Mouse (Mus musculus): ENCODE data around the gene Gtpbp4.
"Not testable (repeated sequence)": the region's sequence is repeated elsewhere in the genome, so short reads cannot be mapped to it uniquely, and the experiment has no call there.

Gtpbp4 gene

DNA sequence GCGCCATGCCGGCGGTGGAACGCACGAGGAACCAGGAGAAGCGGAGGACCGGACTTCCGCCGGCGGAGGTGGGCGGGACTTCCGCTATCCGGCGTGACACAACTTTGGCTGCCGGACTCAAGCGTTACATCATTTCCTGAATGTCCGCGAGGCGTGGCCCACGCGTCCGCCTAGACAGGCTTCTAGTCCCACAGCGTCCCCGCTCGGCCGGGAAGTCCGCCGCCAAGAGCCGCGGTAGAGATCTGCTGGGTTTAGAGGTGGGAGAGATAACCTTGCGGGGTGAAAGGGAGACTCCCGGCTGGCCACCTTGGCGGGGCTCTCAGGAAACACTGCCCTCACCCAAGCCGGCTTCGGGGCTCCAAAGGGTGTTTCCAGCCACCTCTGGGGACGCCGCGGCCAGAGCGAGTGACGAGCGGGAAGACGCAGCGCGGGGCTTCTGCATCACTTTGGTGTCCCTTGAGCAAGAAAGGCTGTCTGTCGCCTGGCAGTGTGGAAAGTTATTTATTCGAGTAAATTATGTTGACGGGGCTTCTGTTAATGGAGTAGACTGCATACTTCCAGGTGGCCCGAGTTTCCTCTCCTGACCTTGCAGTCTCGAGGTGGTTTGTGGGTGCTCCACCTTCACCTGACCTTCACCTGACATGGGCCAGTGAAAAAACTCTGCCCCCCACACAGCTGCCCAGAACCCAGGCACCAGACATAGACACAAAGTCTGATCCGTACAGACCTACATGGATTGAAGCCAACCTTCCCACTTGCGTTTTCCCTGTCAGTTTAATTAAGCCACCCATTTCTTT is at the start of gene Gtpbp4:
Gtpbp4 (minus strand) TSS at position 94 of the 797 bp plus-strand sequence.
- DNase-seq (ENCODE audit: low read depth, low spot score) = peak; percentile 93

DNA sequence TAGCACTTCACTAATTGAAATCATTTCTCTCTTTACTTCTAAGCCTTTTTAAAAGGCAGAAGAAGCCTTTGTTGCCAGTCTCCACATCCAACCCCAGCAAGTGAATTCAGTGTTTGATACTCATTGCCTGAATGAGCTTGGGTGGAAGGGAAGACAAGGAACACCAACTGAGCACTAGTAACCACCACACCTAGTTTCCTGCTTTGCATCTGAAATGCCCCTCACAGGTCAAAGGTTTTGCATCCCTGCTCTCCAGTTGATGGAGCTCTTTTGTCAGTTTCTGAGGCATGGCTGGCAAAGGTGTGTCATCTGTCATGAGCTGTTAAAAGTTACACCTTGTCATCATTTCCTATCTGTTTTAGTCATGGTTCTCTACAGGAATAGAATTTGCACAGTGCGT is 48.8 kb upstream of the Gtpbp4 start:
- no peak for DNase-seq (ENCODE audit: low read depth, low spot score)

DNA sequence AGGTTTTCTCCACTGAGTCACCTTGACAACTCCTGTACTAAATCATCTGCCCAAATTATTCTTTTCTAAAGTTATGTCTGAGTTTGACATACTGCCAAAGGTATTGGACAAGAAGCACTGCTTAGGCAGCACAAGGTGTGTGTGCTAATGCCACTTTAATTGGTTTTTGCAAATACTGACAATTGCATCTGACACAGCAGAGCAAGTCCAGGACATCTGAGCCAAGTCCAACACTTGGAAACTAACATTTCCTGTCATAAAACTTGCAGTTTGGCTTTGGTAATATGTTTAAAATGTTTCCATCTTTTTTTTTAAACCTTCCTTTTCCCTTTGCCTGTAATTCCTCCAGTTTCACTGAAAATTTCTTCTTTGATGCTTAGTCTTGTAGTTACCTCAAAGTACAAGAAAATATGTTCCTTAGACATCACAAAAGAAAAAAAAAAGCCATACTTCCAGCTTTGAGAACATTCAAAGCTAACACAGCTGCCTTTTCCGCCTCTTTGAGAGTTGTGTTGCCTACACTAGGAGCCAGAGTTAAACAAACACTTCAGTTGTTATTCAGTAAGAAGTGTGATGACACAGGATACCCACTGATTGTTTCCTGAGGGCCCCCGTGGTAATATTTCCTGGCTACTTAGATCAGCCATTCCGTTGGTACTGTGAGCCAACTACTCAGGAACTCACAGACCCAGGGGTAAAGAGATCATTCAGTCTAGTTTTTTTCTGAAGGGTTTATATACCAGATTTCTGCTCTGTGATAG is 47.6 kb upstream of the Gtpbp4 start:
- DNase-seq (ENCODE audit: low read depth, low spot score) = no peak

DNA sequence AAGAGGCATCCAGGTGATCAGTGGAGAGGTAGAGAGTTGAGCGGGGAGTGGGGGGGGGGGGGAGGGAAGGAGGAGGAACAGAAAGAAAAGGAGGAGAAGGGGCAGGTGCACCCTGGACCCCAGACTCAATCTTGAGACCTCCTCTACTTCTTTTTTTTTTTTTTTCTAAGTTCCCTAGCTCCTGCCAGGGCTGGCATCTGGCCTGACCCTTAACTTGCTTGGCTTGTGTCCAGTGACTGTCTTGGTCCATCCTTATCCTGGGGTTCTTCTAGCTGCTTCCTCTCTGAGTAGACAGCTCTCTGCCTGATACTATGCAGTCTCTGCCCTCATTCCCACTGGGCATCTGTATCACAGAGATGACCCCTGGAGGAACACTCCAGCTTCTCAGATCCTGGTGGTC is 44.7 kb upstream of the Gtpbp4 start:
- no peak for DNase-seq (ENCODE audit: low read depth, low spot score)

DNA sequence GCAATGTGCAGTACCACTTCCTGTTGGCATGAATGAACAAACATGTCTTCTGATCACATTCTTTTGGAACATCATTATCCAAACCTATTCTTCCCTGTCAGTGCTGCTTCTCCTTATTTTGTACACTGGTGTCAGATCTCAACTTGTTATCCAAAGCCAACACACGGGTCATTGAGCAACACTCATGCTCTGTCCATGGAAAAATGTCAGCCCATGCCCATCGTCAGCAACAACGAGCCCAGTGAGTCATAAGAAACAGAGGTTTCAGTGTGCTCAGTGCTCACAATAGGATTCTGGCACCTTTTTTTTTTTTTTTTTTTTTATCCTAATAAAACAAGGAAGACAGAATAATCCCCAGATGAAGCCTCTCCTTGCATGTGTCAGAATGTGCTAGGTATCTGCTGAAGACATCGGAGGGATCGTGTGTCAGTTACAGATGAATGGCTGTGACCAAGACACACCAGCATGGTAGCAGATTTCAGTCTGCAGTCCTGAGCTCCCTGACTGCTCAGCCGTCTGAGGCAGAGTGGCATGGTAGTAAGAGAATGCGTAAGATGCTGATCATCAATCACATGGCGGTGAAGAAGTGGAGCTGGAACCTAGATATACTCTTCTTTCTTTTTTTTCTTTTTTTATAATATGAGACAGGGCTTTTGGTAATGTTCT is 36.2 kb upstream of the Gtpbp4 start:
- DNase-seq (ENCODE audit: low read depth, low spot score) = no peak

DNA sequence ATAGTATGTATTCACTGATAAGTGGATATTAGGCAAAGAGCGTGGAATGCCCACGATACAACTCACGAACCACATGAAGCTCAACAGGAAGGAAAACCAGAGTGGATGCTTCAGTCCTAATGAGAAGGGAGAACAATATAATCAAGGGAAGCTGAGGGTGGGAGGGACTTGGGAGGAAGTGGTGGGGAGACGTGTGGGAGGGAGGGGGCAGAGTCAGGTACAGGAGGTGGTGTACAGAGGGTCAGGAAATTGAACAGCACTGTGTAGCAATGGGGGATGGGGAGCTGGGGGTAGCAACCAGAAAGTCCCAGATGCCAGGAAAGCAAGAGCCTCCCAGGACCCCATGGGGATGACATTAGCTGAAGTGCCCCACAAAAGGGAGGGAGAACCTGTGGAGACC is 34.5 kb upstream of the Gtpbp4 start:
- no peak for DNase-seq (ENCODE audit: low read depth, low spot score)

DNA sequence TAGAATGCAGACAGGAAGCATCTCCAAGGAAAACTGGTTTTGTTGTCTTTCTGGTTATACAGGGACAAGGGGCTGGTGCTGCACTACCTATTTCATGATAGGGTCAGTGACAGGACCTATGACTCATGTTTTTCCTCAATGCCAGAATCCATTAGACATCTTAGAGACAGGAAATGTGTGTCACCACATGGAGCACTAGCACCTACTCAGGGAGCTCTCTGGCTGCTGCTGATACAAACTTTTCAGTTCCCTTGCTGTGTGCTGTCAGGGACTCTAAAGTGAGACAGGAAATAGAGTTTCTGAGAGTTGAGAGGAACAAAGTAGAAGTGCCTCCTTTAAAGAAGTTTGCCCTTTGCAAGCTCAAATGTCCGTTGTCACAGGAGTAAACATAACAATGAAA is 31.4 kb upstream of the Gtpbp4 start:
- DNase-seq (ENCODE audit: low read depth, low spot score) = no peak

DNA sequence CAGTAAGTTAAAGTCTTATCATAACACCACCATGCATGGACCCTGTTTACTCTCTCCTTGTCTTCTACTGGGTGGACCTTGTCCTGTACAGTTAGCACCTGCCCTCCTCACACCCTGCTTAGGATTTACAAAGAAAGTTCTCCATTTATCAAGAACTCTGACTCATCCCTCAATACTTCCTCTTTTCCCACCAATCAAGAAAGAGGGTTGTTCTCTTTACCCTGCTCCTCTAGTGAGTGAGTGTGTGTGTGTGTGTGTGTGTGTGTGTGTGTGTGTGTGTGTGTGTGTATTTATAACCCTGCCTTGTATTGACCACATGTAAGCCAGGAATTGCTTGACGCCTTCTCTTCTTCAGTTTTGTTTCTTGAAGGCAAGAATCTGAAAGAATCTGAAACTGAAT is 26.7 kb upstream of the Gtpbp4 start:
- DNase-seq (ENCODE audit: low read depth, low spot score) = no peak

DNA sequence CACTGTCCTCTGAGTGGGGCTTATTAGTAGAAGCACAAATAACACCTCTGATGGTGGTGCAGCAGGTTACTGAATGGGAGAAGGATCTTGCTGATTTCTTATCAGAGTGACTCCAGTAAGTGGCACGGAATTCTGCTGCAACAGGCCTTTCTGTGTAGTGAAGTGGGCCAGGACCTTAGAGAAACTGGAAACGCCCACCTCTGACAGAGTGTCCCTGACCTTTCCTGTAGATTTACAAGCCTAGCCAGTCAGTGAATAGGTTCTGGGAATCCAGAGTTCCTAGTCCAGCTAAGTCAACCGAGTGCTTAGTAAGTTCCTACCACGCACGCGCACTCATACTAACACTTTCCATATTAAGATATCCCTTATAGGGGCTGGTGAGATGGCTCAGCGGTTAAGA is 25.7 kb upstream of the Gtpbp4 start:
- DNase-seq (ENCODE audit: low read depth, low spot score) = no peak

DNA sequence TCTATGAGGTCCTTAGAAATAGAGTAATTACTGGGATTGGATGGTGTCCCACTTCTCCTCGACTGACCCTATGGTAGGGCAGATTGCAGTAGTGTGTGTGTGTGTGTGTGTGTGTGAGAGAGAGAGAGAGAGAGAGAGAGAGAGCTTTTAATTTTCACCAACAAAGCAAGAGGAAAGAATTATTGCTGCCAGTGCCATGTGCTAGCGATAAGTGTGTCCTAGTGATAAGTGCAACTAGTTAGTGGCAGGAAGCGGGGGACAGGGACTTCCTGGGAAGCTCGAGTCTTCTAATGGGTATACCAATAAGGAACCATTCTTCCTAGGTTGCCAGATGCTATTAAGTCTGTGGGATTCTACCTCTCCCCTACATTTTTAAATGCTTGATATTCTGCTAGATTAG is 23.8 kb upstream of the Gtpbp4 start:
- no peak for DNase-seq (ENCODE audit: low read depth, low spot score)

DNA sequence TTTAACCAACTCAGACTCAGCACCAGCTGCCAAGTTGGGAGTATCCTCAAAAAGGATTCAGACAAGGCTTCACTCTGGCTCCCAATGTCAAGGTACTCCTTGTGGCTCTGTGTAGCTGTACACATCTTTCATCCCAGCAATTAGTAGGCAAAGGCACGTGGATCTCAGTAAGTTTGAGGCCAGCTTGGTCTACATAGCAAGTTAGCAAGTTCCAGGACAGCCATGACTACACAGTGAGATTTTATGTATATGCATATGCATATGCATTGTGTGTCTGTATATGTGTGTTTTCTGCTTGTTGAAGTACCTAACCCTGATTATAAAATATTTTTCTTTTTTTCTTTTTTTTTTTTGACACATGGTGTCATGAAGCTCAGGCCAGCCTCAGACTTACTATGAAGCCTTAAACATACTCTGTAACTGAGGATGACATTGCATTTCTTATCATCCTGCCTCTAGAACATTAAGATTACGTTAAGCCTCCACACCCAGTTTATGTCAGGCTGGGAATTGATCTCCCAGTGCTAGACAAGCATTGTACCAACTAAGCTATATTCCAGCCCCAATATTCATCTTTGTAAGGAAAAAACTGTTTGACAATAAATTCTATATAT is 23.2 kb upstream of the Gtpbp4 start:
- DNase-seq (ENCODE audit: low read depth, low spot score) = no peak

DNA sequence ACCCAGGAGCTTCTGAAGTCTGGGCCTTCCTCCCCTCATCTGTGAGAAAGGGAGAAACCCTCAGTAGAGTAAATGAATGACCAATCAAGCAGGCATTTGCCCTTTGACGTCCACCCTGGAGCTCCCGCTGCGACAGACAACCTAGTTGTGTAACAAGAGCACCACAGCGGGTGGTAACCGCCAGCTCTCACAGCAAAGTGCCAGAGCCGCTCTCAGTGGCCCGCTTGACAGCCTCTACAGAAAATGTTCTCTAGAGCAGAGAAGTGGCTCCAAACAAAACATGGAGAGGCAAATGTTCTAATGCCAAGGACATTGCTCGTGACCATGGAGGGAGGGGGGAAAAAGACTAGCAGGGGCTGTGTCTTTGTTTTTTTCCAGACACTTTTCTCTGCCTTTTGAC is 21.3 kb upstream of the Gtpbp4 start:
- DNase-seq (ENCODE audit: low read depth, low spot score) = no peak

DNA sequence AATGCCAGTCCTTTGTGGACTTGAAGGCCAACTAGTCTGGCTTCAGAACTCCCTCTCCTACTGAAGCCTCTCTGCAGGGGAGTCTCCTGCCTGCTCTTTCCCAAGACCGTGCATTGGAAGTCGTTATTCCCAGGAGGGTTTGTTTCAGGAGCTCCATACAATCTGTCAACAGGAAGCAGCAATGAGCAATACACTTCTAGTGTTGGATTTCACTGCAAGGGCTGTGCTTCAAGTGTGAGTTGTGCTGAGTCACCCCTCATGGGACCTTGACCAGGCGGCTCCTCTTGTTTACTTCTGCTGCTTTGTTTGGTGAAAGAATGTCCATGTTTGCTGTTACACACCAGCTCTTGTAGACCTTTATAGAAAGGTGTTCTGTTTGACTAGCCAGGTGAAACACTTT is 18.5 kb upstream of the Gtpbp4 start:
- no peak for DNase-seq (ENCODE audit: low read depth, low spot score)

DNA sequence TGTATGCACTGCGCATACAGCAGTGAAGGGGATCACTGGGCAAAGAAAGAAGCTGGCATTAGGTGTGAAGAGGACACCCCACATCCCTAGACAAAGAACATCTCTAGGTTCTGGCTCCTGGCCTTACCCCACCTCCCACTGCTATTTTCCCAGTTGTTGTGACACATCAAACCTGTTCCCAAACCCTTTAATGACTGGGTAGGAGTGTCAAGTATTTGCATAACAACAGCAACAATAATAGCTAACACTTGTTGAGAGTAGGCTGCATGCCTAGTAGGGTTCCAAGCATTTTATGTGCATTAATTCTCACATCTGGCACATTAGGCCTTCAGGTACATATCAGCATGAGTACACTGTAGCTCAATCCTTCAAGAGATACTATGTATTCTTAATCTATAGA is 17.6 kb upstream of the Gtpbp4 start:
- DNase-seq (ENCODE audit: low read depth, low spot score) = no peak

DNA sequence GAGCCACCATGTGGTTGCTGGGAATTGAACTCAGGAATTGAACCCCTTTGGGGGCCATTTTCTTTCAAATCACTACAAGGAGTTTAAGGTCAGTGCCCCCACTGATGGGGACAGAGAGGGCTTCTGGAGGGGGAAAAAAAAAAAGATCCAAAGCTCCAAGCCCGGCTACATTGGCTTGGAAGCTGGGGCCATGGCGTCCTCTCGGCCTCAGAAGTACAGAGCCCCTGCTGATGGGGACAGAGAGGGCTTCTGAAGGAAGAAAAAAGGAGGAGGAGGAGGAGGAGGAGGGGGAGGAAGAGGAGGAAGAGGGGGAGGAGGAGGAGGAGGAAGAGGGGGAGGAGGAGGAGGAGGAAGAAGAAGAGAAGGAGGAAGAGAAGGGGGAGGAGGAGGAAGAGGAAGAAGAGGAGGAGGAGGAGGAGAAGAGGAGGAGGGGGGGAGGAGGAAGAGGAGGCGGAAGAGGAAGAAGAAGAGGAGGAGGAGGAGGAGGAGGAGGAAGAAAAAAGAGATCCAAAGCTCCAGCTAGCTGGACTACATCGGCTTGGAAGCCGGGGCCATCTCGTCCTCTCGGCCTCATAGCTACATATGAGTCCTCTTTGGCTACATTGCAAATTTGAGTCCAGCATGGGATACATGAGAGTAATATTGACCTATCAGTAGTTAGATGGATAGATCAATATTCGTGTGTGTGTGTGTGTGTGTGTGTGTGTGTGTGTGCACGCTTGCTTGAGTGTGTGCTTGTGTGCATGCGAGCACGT is 15.9 kb upstream of the Gtpbp4 start:
- DNase-seq (ENCODE audit: low read depth, low spot score) = peak; percentile 51

DNA sequence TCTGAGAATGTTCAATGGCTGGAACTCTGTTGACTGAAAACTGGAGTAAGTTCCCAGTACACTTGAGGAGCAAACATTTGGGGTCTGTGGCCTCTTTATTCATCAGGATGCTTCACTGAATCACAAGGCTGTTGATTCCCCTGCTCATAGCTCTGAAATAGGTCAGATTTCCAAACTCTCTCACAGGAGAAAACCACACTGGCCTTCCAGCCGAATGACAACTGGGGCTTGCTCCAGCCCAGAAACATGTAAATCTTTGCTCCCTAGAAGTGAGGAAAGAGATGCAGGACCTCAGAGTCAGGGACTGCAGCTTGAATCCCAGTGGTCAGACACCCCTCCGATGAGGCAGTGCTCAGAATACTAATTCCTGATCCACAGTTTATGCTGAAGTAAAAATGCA is 7.4 kb upstream of the Gtpbp4 start:
- DNase-seq (ENCODE audit: low read depth, low spot score) = no peak

DNA sequence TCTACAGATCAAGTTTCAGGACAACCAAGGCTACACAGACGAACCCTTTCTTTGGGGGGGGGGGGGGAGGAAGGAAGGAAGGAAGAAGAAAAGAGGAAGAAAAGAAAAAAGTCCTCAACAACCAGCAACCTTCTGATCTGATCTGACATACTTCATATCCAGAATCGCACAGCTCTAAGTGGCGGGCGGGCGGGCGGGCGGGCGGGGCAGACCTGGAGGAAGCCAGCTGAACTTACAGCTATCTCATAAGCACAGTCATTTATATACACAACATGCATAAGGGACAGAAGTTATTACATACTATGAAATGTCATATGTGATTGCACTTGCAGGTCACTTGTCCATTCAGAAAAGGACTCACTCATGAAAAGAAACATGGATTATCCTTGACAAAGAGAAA is 3.6 kb upstream of the Gtpbp4 start:
- DNase-seq (ENCODE audit: low read depth, low spot score) = no peak

DNA sequence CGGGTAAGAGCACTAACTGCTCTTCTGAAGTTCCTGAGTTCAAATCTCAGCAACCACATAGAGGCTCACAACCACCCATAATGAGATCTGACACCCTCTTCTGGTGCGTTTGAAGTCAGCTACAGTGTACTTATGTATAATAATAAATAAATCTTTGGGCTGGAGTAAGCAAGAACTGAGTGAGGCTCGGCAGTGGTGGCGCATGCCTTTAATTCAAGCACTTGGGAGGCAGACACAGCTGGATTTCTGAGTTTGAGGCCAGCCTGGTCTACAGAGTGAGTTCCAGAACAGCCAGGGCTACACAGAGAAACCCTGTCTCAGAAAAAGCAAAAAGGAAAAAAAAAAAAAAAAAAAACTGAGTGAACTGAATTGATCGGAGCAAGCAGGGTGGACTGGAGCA is 1.3 kb upstream of the Gtpbp4 start:
- not testable (repeated sequence) for DNase-seq (ENCODE audit: low read depth, low spot score)

DNA sequence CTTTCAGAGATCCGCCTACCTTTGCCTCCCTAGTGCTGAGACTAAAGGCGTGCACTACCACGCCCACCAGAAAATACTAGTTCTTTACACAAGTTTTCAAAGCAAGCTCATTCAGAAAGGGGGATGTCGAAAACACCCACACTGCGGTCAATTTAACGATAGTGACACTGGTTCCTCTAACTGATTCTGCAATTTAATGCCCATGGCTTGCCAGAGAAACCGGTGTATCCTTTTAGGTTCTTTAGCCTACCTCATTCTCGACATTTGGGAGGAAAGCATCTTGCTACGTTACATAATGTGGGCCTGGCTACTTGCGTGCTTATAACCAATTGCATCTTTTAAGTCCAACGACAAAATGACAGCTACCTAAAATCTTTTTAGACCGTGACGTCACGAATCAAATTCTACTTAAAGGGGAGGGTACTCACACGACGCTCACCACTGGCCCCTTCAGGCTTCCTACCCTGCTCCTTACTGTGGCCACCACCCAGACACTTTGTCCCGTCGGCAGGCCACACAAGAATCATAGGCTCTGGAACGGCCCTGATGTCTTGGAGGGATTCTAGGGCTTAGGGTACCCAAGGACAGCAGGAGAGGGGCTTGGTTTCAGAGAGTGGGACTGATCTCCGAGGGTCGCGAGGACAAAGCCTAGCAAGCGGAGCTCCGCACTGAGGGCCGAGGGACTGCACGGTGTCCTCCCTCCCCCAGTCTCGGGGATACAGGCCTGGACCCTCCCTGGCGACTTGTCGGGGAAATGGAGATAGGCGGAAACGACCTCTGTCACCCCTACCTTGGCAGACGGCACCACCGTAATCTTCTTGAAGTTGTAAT is 509 bp downstream of the Gtpbp4 start:
- DNase-seq (ENCODE audit: low read depth, low spot score) = no peak

DNA sequence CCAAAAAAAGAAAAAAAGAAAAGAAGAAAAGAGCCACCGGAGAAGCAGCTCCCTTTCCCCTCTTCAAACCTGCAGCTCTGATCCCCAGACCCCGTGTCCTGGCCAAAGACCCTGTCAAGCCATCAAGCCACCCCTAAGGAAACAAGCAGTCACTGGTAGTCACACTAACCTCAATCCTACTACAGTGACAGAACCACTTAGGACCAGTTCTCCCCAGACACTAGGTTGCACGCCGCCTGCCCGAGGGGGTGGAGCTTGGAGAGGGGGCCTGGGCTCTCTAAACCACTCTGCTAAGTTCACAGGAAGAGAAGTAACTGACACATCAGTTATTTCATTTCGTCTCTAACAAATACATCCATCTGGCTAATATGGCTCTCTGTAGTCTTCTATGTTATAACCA is 3.7 kb downstream of the Gtpbp4 start:
- DNase-seq (ENCODE audit: low read depth, low spot score) = no peak

DNA sequence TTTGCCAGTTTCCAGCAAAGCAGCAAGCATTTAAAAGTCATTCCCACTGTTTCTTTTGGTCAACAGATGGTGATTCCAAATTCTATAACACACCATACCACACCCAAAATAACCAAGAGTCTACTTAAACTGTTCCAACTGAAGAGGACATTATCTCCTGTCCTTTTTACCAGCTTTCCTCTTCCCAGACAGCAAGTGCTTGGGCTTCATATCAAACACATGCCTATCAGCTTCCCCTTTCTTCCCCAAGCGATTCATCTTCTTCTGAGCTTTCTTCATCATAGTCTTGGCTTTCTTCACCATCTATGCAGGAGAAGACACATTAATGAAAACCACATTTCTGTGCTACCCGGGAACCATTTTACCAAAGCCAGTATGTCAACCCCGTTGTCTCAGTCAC is 22.9 kb downstream of the Gtpbp4 start:
- DNase-seq (ENCODE audit: low read depth, low spot score) = no peak
